Mouse (Mus musculus) C2C12 (cell line): Measurements from ENCODE around the gene Pak6. TPM values are rescaled to one million over a fixed set of nuclear protein-coding genes. Genes with fewer than 3 reads are reported as not detected.

Experiments used
- H3K27me3 ChIP-seq: one replicate; pipeline ENCODE4 v1.6.1; 2011; ENCODE audit not compliant: control insufficient read depth, insufficient read depth, insufficient read length
- H3K36me3 ChIP-seq: one replicate; pipeline ENCODE4 v1.6.1; 2011; ENCODE audit not compliant: control insufficient read depth, insufficient read depth
- H3K4me3 ChIP-seq: one replicate; pipeline ENCODE4 v1.5.1; 2011; ENCODE audit warnings: mild to moderate bottlenecking, control low read depth; ENCODE audit not compliant: poor library complexity, insufficient read depth, severe bottlenecking
- H3K79me2 ChIP-seq: one replicate; pipeline ENCODE4 v1.6.1; 2011; ENCODE audit not compliant: control insufficient read depth, insufficient read depth
- H3K79me3 ChIP-seq: one replicate; pipeline ENCODE4 v1.6.1; 2011; ENCODE audit warnings: low read depth, control low read depth
- H3ac ChIP-seq: one replicate; pipeline ENCODE3; 2011; ENCODE audit warnings: low read depth; ENCODE audit not compliant: control insufficient read depth, insufficient read length
- CEBPB ChIP-seq: IDR thresholded peaks from one replicate; pipeline ENCODE4 v1.6.1; 2011; ENCODE audit warnings: low read depth, mild to moderate bottlenecking, control low read depth, moderate library complexity
- CTCF ChIP-seq: IDR thresholded peaks from one replicate; pipeline ENCODE4 v1.5.1; 2011; ENCODE audit not compliant: control insufficient read depth, insufficient read depth, insufficient read length
- FOSL1 ChIP-seq: IDR thresholded peaks from one replicate; pipeline ENCODE4 v1.8.0; 2011; ENCODE audit warnings: mild to moderate bottlenecking, low read length; ENCODE audit not compliant: poor library complexity, insufficient read depth, severe bottlenecking
- MAX ChIP-seq: IDR thresholded peaks from one replicate; pipeline ENCODE4 v1.6.1; 2011; ENCODE audit warnings: mild to moderate bottlenecking, control low read depth
- MYOD1 ChIP-seq: IDR thresholded peaks from one replicate; pipeline ENCODE4 v1.6.1; 2011; ENCODE audit warnings: low read depth; ENCODE audit not compliant: control insufficient read depth, insufficient read length
- MYOG ChIP-seq: IDR thresholded peaks from one replicate; pipeline ENCODE4 v1.6.1; 2011; ENCODE audit not compliant: control insufficient read depth, insufficient read length; ENCODE audit errors: extremely low read depth
- USF1 ChIP-seq: IDR thresholded peaks from one replicate; pipeline ENCODE4 v1.6.1; 2011; ENCODE audit warnings: low read depth, mild to moderate bottlenecking, control low read depth, moderate library complexity
- polyA plus RNA-seq: library from polyadenylated mRNA; unstranded; fragments of >200 nt; fragmentation: generic; extraction: Trizol; gene quantifications from one replicate; pipeline ENCODE4 v1.2.1, GENCODE M21; 2012; ENCODE audit warnings: missing spikeins

Pak6 gene
- polyA plus RNA-seq, 1 experiment, result 0.13 TPM

GRCm38 (mm10) chr2:118677817-118678216, 14.7 kb downstream of the Pak6 start:
- Histone ChIP-seq H3K79me2 (no peaks in the 10 kb centered on the region), H3K4me3 (no peak overlapping the region), H3ac (no peak overlapping the region), H3K27me3 (peaks cover 32% of the 10 kb centered on the region), H3K79me3 (no peaks in the 10 kb centered on the region), H3K36me3 (no peaks in the 10 kb centered on the region)
- TF ChIP-seq MYOG, result no peak
- no peak for TF ChIP-seq FOSL1
- no peak for TF ChIP-seq CTCF
- no peak for TF ChIP-seq USF1
- no peak for TF ChIP-seq CEBPB
- TF ChIP-seq MAX, result no peak
- TF ChIP-seq MYOD1, result no peak

GRCm38 (mm10) chr2:118679577-118679976, 16.5 kb downstream of the Pak6 start:
- TF ChIP-seq MYOD1 (no peak), MYOG (no peak), USF1 (no peak)
- no peaks in the 10 kb centered on the region for H3K79me3 ChIP-seq
- H3K79me2 ChIP-seq, result no peaks in the 10 kb centered on the region
- H3K27me3 ChIP-seq, result peaks cover 28% of the 10 kb centered on the region
- no peaks in the 10 kb centered on the region for H3K36me3 ChIP-seq
- no peak overlapping the region for H3ac ChIP-seq
- H3K4me3 ChIP-seq, result no peak overlapping the region

- no peak overlapping the region for H3K4me3 ChIP-seq
- H3K36me3 ChIP-seq, result no peaks in the 10 kb centered on the region
- H3K27me3 ChIP-seq, result peaks cover 22% of the 10 kb centered on the region
- TF ChIP-seq USF1 (no peak), CEBPB (no peak), MYOD1 (no peak), FOSL1 (no peak), MAX (no peak), MYOG (no peak), CTCF (no peak)
- no peaks in the 10 kb centered on the region for H3K79me2 ChIP-seq
- H3K79me3 ChIP-seq, result no peaks in the 10 kb centered on the region
- H3ac ChIP-seq, result no peak overlapping the region
Measured at GRCm38 (mm10) chr2:118680926-118681325, 17.8 kb downstream of the Pak6 start.

GRCm38 (mm10) chr2:118682544-118683260, 19.6 kb downstream of the Pak6 start:
- H3ac ChIP-seq, result no peak overlapping the region
- H3K79me3 ChIP-seq, result no peaks in the 10 kb centered on the region
- no peaks in the 10 kb centered on the region for H3K36me3 ChIP-seq
- H3K4me3 ChIP-seq, result no peak overlapping the region
- H3K79me2 ChIP-seq, result no peaks in the 10 kb centered on the region
- TF ChIP-seq MYOG, result no peak
- TF ChIP-seq FOSL1, result no peak
- TF ChIP-seq MAX, result no peak
- TF ChIP-seq CTCF, result no peak
- TF ChIP-seq MYOD1, result no peak
- TF ChIP-seq USF1, result no peak
- TF ChIP-seq CEBPB, result no peak
- peaks cover 9% of the 10 kb centered on the region for H3K27me3 ChIP-seq

GRCm38 (mm10) chr2:118685088-118685487, 22.0 kb downstream of the Pak6 start:
- H3K36me3 ChIP-seq, result no peaks in the 10 kb centered on the region

GRCm38 (mm10) chr2:118686693-118687092, 23.6 kb downstream of the Pak6 start:
- Histone ChIP-seq H3K27me3 (peaks cover 8% of the 10 kb centered on the region), H3K79me3 (no peaks in the 10 kb centered on the region), H3K36me3 (no peaks in the 10 kb centered on the region), H3K79me2 (no peaks in the 10 kb centered on the region), H3K4me3 (no peak overlapping the region), H3ac (no peak overlapping the region)
- TF ChIP-seq USF1, result no peak
- TF ChIP-seq MYOD1, result no peak
- no peak for TF ChIP-seq MYOG
- no peak for TF ChIP-seq CEBPB
- no peak for TF ChIP-seq CTCF
- TF ChIP-seq MAX, result no peak

More at GRCm38 (mm10) chr2:118685088-118685487, 22.0 kb downstream of the Pak6 start:
- no peaks in the 10 kb centered on the region for H3K79me3 ChIP-seq
- no peaks in the 10 kb centered on the region for H3K79me2 ChIP-seq
- H3K4me3 ChIP-seq, result no peak overlapping the region
- H3ac ChIP-seq, result no peak overlapping the region
- H3K27me3 ChIP-seq, result peaks cover 8% of the 10 kb centered on the region
- TF ChIP-seq CEBPB (no peak), CTCF (no peak), MYOG (no peak), USF1 (no peak), MYOD1 (no peak), FOSL1 (no peak), MAX (no peak)
